In the genomic region with DNA sequence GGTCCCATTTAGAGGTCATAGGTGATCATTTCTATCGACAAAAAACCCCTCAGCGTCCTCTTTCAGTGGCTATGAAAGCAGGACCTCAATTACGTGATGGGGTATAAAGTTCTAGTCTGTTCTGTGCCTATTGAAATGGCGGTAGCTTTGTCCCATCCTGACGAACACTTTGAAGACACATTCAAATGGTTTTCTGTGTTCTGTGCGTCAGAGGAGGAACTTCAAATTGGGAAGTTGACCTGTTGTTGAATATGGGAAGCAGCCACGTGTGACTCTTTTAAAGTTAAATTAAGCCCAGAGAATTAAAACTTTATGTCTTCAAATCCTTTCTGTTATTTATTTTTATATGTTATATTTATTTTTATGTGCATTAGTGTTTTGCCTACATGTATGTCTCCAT, we compare ENCODE assay signal across 22 mouse cellular contexts.
"Had no signal": no experiment of that assay in that cellular context is flagged by ENCODE, and none has a peak within 500 bp of the region (broad histone marks: within the 10 kb centered on the region; RNA-seq: fewer than 3 reads in every experiment).

No protein-coding gene starts in this region.

- H3K36me3 ChIP-seq: limb, embryonic 10.5 days; limb, embryonic 13.5 days; neural tube, embryonic 13.5 days had no signal

- H3K27ac ChIP-seq: limb, embryonic 10.5 days; limb, embryonic 13.5 days; liver, embryonic 14.5 days; macrophage; neural tube, embryonic 13.5 days had no signal

- H3K9me3 ChIP-seq: limb, embryonic 10.5 days; limb, embryonic 13.5 days; neural tube, embryonic 13.5 days had no signal

- DNase-seq: kidney, adult 18-20 months; kidney, adult 9 months; kidney, postnatal 14 days; kidney, postnatal 4 days; liver; liver, postnatal 0 days; lung, embryonic 14.5 days; midbrain, embryonic 14.5 days; right cerebral cortex, postnatal 4 days; spleen, adult 18-20 months; thymus, adult 18-20 months; thymus, postnatal 4 days had no signal

- H3K4me3 ChIP-seq: limb, embryonic 10.5 days; limb, embryonic 13.5 days; myocyte; neural tube, embryonic 13.5 days had no signal

- ATAC-seq: inflammation-experienced regulatory T-cells, adult 6 months; intestine, embryonic 16.5 days; liver, postnatal 0 days; lung, postnatal 0 days had no signal

- H3K4me2 ChIP-seq: limb, embryonic 13.5 days; lung, embryonic 14.5 days; midbrain, embryonic 11.5 days; neural tube, embryonic 13.5 days had no signal

- H3K27me3 ChIP-seq: limb, embryonic 13.5 days; neural tube, embryonic 13.5 days had no signal

- H3K4me1 ChIP-seq: limb, embryonic 10.5 days; limb, embryonic 13.5 days; neural tube, embryonic 13.5 days had no signal

- H3K9ac ChIP-seq: limb, embryonic 13.5 days; liver, embryonic 14.5 days; liver, postnatal 0 days; lung, embryonic 14.5 days; neural tube, embryonic 13.5 days had no signal
